Mouse (Mus musculus) kidney, adult 18-20 months (tissue): ENCODE data around the gene Irf7.
A peak's percentile ranks its signal among the peaks of the same experiment; 100 is the strongest.

ENCODE experiments used
- DNase-seq: peaks from one replicate; pipeline ENCODE4 v3.0.0; 2021

Irf7 gene

GRCm38 (mm10) chr7:141218557-141219133, 47.6 kb downstream of the Irf7 start:
- peak; percentile 9 for DNase-seq

- no peak for DNase-seq
Observed at GRCm38 (mm10) chr7:141218141-141218540, 48.1 kb downstream of the Irf7 start.

DNA sequence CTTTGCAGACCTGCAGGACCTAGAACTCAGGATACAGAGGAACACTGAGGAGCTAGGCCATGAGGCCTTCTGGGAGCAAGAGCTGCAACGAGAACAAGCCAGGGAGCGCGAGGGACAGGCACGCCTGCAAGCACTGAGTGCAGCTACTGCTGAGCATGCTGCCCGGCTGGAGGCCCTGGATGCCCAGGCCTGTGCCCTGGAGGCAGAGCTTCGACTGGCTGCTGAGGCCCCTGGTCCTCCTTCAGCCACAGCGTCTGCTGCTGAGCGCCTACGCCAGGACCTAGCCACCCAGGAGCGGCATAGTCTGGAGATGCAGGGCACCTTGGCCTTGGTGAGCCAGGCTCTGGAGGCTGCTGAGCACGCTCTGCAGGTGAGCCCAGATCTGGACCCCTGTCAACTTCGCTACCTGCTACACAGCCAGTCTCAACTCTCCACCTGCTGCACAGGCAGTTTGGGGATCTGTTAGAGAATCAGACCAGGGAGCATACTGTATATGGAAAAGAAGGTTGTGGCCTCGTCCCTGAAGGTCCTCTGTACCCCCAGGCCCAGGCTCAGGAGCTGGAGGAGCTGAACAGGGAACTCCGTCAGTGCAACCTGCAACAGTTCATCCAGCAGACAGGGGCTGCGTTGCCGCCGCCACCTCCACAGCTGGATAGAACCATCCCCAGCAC, 48.8 kb downstream of the Irf7 start:
- DNase-seq, result peak; percentile 25

GRCm38 (mm10) chr7:141216894-141217293, 49.4 kb downstream of the Irf7 start:
- peak; percentile 9 for DNase-seq

GRCm38 (mm10) chr7:141215880-141216733, 50.2 kb downstream of the Irf7 start:
- DNase-seq, result peak; percentile 91

DNA sequence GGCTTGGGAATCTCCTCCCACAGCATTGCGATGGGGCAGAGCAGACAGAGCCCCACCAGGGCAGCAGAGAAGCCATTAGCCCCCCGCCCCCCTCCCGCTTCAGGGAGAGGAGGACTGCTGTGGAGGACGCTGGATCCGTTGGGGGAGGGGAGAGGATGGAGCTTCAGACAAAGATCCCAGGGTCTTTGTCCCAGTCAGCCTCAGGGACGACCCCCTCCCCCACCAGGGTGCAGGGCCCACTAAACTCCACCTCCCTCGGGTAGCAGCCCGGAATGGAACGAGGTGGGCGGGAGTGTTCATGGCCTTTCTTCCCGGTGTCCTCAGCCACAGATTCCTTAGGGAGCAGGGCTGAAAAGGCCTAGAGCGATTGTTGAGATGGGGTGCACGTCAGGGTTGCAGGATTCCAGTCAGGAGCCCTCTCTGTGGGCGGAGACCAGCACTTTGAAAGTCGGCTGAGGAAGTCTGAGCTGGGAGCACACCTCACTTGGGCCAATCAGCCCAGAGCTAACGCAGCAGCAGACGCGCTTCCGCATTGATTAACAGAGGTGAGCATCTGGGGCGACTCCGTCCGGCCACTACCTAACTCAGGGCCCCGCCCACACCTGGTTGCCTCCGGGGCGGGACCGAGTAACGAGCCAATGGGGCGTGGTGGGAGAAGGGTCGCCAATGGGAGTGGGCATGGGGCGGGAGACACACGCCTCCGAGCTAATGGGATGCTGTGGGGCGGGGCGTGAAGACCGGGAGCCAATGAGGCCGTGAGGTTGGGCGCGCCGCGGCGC, 51.0 kb downstream of the Irf7 start, which contains the start of gene Rassf7:
Rassf7 (plus strand) TSS at position 760 of the 779 bp plus-strand sequence.
- peak; percentile 98 for DNase-seq

DNA sequence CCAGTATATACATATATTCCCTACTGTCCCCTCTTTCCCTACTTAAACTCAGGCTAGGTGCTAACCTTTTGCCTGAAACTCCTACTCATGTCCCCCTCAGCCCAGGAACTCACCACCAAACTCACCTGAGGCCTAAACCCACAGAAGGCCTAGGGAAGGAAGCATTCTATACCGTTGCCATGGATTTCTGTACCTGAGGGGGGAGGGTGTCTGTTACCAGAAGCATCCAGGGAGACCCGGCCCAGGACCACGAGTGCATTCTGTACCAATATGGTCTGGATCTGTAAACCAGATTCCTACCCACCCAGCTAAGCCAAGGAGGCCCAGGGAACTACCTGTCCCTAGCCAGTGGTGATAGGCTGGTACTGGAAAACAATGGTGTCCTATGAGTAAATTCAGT, 52.0 kb downstream of the Irf7 start:
- DNase-seq, result no peak

- no peak for DNase-seq
Observed at GRCm38 (mm10) chr7:141213605-141214235, 52.6 kb downstream of the Irf7 start, which contains the start of gene Lmntd2. TSS of gene Lmntd2 (minus strand) at chr7:141214080.

DNA sequence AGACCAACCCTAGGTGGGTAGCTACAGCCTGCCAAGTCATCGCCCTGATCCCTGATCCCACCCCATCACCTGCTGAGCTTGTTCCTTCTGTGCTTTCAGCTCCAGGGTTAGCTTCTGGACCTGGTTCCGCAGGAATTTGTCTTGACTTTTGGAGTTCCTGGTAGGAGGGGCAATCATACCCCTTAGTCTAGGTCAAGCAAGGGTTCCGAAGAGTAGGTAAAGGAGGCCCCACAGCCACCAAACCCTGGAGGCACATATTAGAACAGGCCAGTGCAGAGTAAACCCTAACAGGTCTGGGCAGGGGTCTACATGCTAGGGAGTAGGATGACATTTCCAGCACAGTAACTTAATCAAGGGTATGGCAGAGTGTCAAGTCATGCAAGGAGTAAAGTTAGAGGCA, 53.1 kb downstream of the Irf7 start:
- no peak for DNase-seq
